Mouse (Mus musculus): ENCODE measurements around the gene Gm867. TPM values are rescaled to one million over a fixed set of nuclear protein-coding genes. Genes with fewer than 3 reads are reported as not detected.

Gene Gm867
- polyA plus RNA-seq, 1 experiment from 2014 or later: 0.68 TPM

- no peak overlapping the region for H3K4me3 ChIP-seq
- H3K36me3 ChIP-seq: no peaks in the 10 kb centered on the region
- 75% methylated on average over 7 of the region's 7 CpGs for WGBS
- no peak overlapping the region for H3K9ac ChIP-seq
- H3K4me1 ChIP-seq (replicated peaks): peaks cover 12% of the 10 kb centered on the region
- no peaks in the 10 kb centered on the region for H3K9me3 ChIP-seq (replicated peaks)
- no peak for ATAC-seq (replicated peaks; ENCODE audit: insufficient number of reproducible peaks, insufficient read depth, low FRiP score, low read depth)
- no peak overlapping the region for H3K27ac ChIP-seq
- H3K27me3 ChIP-seq: peaks cover 14% of the 10 kb centered on the region
- no peak overlapping the region for H3K4me2 ChIP-seq
These were observed 5.4 kb upstream of the Gm867 start for GRCm38 (mm10) chr10:75945896-75946295.

- Histone ChIP-seq H3K9me3 (replicated peaks) (no peaks in the 10 kb centered on the region), H3K27ac (no peak overlapping the region), H3K4me1 (replicated peaks) (peaks cover 6% of the 10 kb centered on the region; the same call in 1 of the 2 replicates), H3K9ac (no peak overlapping the region), H3K36me3 (no peaks in the 10 kb centered on the region), H3K4me2 (no peak overlapping the region), H3K4me3 (no peak overlapping the region), H3K27me3 (peaks cover 12% of the 10 kb centered on the region)
- 89% methylated on average over 7 of the region's 7 CpGs for WGBS
- ATAC-seq (replicated peaks; ENCODE audit: insufficient number of reproducible peaks, insufficient read depth, low FRiP score, low read depth): no peak
These were observed 4.7 kb upstream of the Gm867 start for GRCm38 (mm10) chr10:75945213-75945612.

GRCm38 (mm10) chr10:75944066-75944772, 3.7 kb upstream of the Gm867 start:
- Histone ChIP-seq H3K27ac (no peak overlapping the region), H3K9me3 (replicated peaks) (no peaks in the 10 kb centered on the region), H3K4me3 (no peak overlapping the region), H3K4me2 (no peak overlapping the region), H3K4me1 (replicated peaks) (peaks cover 6% of the 10 kb centered on the region; the same call in 1 of the 2 replicates), H3K27me3 (peaks cover 3% of the 10 kb centered on the region; the same call in 1 of the 2 replicates), H3K9ac (no peak overlapping the region), H3K36me3 (no peaks in the 10 kb centered on the region)
- ATAC-seq (replicated peaks; ENCODE audit: insufficient number of reproducible peaks, insufficient read depth, low FRiP score, low read depth): no peak
- WGBS: 34% methylated on average over 11 of the region's 11 CpGs

GRCm38 (mm10) chr10:75942736-75943477, 2.4 kb upstream of the Gm867 start, which contains the start of gene Vpreb3:
Vpreb3 (plus strand) TSS chr10:75943057.
- no peak for ATAC-seq (replicated peaks; ENCODE audit: insufficient number of reproducible peaks, insufficient read depth, low FRiP score, low read depth)
- no peak within 1 kb of the TSS for H3K9ac ChIP-seq
- no peak within 1 kb of the TSS for H3K4me3 ChIP-seq
- no peaks in the 10 kb centered on the region for H3K9me3 ChIP-seq (replicated peaks)
- WGBS: 76% methylated on average over 15 of the region's 15 CpGs
- H3K27ac ChIP-seq: no peak within 1 kb of the TSS
- no peak within 1 kb of the TSS for H3K4me2 ChIP-seq
- peaks cover 11% of the 10 kb centered on the region for H3K4me1 ChIP-seq (replicated peaks)
- no peaks in the 10 kb centered on the region for H3K27me3 ChIP-seq
- H3K36me3 ChIP-seq: no peaks in the 10 kb centered on the region

GRCm38 (mm10) chr10:75941042-75941824, 761 bp upstream of the Gm867 start:
- Histone ChIP-seq H3K9me3 (replicated peaks) (no peaks in the 10 kb centered on the region), H3K4me2 (no peak overlapping the region), H3K27ac (no peak overlapping the region), H3K27me3 (peaks cover 7% of the 10 kb centered on the region; the same call in 1 of the 2 replicates), H3K36me3 (no peaks in the 10 kb centered on the region), H3K4me3 (no peak overlapping the region), H3K4me1 (replicated peaks) (peaks cover 23% of the 10 kb centered on the region), H3K9ac (no peak overlapping the region)
- 70% methylated on average over 9 of the region's 9 CpGs for whole genome bisulfite sequencing
- ATAC-seq (replicated peaks; ENCODE audit: insufficient number of reproducible peaks, insufficient read depth, low FRiP score, low read depth): no peak

- no peak overlapping the region for H3K4me2 ChIP-seq
- H3K9ac ChIP-seq: no peak overlapping the region
- ATAC-seq (replicated peaks; ENCODE audit: insufficient number of reproducible peaks, insufficient read depth, low FRiP score, low read depth): no peak
These were observed 814 bp downstream of the Gm867 start for GRCm38 (mm10) chr10:75939481-75940234.

GRCm38 (mm10) chr10:75937851-75938643, 2.4 kb downstream of the Gm867 start:
- Histone ChIP-seq H3K36me3 (no peaks in the 10 kb centered on the region), H3K4me1 (replicated peaks) (peaks cover 26% of the 10 kb centered on the region), H3K27ac (peak overlapping the region; percentile 90; the same call in 1 of the 2 replicates), H3K4me2 (peak overlapping the region; percentile 77), H3K27me3 (peaks cover 10% of the 10 kb centered on the region; the same call in 1 of the 2 replicates), H3K9me3 (replicated peaks) (no peaks in the 10 kb centered on the region), H3K9ac (no peak overlapping the region), H3K4me3 (peak overlapping the region; percentile 73)
- no peak for ATAC-seq (replicated peaks; ENCODE audit: insufficient number of reproducible peaks, insufficient read depth, low FRiP score, low read depth)
- WGBS: 51% methylated on average over 10 of the region's 10 CpGs

More at GRCm38 (mm10) chr10:75939481-75940234, 814 bp downstream of the Gm867 start:
- no peaks in the 10 kb centered on the region for H3K9me3 ChIP-seq (replicated peaks)
- peaks cover 10% of the 10 kb centered on the region; the same call in 1 of the 2 replicates for H3K27me3 ChIP-seq
- H3K36me3 ChIP-seq: no peaks in the 10 kb centered on the region
- no peak overlapping the region for H3K4me3 ChIP-seq
- no peak overlapping the region for H3K27ac ChIP-seq
- WGBS: 54% methylated on average over 9 of the region's 9 CpGs
- peaks cover 28% of the 10 kb centered on the region for H3K4me1 ChIP-seq (replicated peaks)

GRCm38 (mm10) chr10:75936909-75937667, 3.4 kb downstream of the Gm867 start:
- Histone ChIP-seq H3K4me2 (peak overlapping the region; percentile 77), H3K9me3 (replicated peaks) (no peaks in the 10 kb centered on the region), H3K36me3 (no peaks in the 10 kb centered on the region), H3K4me3 (peak overlapping the region; percentile 73), H3K4me1 (replicated peaks) (peaks cover 35% of the 10 kb centered on the region), H3K27ac (peak overlapping the region; percentile 90; the same call in 1 of the 2 replicates), H3K9ac (peak overlapping the region; percentile 79), H3K27me3 (peaks cover 10% of the 10 kb centered on the region; the same call in 1 of the 2 replicates)
- WGBS: 41% methylated on average over 18 of the region's 18 CpGs
- no peak for ATAC-seq (replicated peaks; ENCODE audit: insufficient number of reproducible peaks, insufficient read depth, low FRiP score, low read depth)

- H3K9me3 ChIP-seq (replicated peaks): no peaks in the 10 kb centered on the region
- H3K9ac ChIP-seq: peak within 1 kb of the TSS; percentile 79
- H3K4me3 ChIP-seq: peak within 1 kb of the TSS; percentile 73
- ATAC-seq (replicated peaks; ENCODE audit: insufficient number of reproducible peaks, insufficient read depth, low FRiP score, low read depth): peak; percentile 81
- peaks cover 47% of the 10 kb centered on the region for H3K4me1 ChIP-seq (replicated peaks)
- H3K27me3 ChIP-seq: peaks cover 16% of the 10 kb centered on the region
- H3K36me3 ChIP-seq: no peaks in the 10 kb centered on the region
- peak within 1 kb of the TSS; percentile 90 for H3K27ac ChIP-seq
- 2% methylated on average over 51 of the region's 51 CpGs for WGBS
- H3K4me2 ChIP-seq: peak within 1 kb of the TSS; percentile 77
These were observed 4.6 kb downstream of the Gm867 start, which contains the start of gene Mmp11 for GRCm38 (mm10) chr10:75935680-75936541. Mmp11 (minus strand) TSS chr10:75936496.
